Mouse (Mus musculus): ENCODE measurements at regions not wholly inside any gene's neighbourhood (a gene's known extent, or its start where the extent isn't known, plus 50 kb on each side); places are given as distances from the start of the nearest gene placed in this dataset.

DNA sequence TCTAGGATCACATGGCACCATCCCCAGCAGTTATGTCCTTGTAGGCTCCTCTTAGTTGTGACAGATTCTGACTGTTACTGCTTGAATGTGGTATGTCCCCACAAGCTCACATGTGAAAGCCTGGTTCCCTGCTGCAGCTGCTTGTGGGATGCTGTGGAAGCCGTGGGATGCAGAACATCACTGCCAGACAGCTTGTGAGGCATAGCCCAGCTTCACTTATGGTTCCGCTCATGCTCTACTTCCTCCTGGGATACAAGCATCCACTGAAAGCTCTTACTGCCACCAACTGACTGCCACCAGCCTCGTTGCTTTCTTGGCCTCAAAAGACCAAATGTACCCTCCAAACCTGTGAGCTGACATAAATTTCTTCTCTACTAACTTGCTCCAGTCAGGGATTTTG, 167.7 kb upstream of the Ccdc122 start:
- no peak for DNase-seq (ENCODE audit: low spot score in 2 of 2)

DNA sequence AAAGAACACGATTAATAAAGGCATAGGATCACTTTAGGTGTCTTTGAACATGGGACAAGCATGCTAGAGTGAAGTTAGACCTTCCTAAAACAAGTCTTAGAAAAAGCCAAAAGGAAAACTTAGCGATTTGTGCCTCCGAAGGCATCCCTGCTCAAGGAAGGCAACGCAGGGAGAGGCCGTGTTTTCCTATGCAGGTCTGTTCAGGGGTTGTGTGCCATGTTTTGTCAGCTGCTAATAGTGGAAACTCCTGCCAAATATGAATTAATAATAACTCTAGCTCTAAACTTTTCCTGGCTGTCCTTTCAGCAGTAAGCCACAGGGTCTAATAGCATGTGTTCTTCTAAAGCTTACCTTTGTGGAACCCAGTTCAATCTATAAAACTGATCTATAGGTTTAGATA, 168.4 kb upstream of the Ccdc122 start:
- DNase-seq (ENCODE audit: low spot score in 2 of 2): no peak

DNA sequence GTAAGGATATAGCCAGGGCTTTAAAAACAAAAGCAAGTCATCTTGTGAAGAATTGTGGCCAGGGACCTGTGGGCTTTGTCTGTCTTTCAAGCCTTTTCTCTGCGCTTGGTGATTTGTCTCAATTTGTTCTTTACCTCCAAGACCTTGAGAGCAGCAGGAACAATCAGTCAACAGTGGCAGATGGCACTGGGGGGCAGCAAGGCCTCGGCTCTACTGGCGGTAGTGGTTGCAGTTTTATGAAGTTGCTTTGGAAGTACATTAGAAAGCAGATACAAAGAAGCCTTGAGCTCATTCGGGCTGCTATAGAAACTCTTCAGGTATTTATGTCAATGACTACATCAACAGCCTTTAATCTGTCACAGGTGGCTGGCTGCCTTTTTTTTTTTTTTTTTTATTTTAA, 171.9 kb upstream of the Ccdc122 start:
- no peak for DNase-seq (ENCODE audit: low spot score in 2 of 2)

DNA sequence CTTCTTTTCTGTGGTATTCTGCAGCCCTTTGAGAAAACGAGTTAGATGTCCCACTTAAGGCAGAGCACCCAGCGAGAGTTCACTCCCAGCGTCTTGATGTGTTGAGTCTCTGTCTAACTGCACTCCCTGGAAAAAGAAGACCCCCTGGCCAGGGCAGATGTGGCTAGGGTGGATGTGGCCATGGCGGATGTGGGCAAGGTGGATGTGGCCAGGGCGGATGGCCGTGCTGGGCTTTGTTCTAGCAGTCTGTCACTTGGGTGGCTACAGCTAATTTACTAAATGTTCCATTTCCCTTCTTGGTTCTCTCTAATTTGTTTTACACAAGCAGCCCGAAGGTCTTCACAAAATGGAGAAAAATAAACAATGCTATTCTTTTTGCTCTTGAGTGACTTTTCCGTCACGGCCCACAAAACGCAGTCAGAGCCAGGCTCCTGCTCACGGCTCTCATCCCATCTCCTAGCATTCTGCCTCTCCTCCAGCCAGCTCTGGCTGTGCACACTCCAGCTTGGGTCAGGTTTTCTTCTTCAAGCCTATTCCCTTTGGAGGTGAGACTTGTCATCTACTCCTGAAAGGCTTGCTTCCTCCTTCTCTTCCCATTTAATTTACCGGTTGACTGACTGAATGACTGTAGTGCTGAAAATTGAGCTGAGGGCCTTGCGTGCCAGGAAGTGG, 173.4 kb upstream of the Ccdc122 start:
- no peak for DNase-seq (ENCODE audit: low spot score in 2 of 2)

DNA sequence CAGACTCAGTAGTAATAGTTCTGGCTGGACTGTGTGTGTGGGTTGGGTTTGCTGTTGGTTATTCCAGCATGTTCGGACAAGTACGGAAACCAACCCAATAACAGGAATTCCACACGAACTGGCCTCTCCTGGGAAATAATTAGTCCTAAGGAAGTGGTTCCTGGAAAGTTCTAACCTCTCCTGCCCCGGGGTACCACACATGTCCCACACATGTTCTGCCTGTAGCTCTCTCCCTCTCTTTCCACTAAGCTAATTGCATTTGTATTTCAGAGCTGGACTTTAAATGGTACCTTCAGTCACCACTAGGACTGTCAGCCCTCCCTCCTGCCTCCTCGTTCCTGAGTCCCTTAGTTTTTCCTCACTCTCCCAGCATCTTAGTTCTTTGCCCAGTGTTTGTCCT, 178.2 kb upstream of the Ccdc122 start:
- DNase-seq (ENCODE audit: low spot score in 2 of 2): no peak

DNA sequence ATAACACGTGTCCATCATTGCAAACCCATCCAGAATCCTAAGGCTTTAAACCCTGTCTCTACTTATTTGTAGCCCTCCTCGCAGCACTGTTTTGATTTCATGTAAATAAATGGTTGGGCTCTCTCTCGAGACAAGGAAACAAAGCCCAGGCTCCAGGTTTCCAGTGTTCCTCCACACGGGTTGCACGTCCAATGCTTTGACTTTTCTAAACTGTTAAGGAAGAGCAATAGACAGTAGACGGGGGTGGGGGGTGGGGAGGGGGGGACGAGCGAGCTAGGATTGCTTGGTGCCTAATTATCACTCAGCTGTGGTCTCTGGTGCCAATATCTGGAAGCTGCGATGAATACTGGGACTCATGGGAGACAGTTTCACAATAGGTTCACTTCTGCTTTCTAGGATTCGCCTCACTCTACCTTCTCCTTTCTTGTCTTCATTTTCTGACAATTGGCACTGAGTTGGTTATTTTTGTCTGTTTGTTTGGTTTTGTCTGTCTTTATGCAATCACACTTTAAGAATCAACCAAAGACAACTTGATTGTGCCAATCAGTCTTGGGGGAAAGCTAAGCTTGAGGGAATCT, 179.3 kb upstream of the Ccdc122 start:
- DNase-seq (ENCODE audit: low spot score in 2 of 2): no peak

DNA sequence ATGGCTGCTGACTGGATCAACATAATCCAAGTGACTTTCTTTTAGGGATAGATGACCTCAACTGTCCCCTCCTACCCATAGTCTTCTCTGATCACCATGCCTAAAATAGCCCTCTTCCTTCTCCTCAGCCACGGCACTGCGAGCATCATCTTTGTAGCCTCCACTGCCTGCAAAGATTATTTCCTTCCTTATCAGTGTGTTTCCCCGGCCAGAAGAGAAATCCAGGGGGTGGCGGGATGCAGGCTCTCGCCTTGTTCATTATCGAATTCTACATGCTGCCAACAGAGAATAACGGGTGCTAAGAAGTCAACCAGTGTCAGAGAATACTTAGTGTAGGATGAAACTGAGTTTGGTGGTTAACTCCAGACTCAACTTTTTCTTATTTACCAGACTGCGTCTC, 180.0 kb upstream of the Ccdc122 start:
- DNase-seq (ENCODE audit: low spot score in 2 of 2): no peak

DNA sequence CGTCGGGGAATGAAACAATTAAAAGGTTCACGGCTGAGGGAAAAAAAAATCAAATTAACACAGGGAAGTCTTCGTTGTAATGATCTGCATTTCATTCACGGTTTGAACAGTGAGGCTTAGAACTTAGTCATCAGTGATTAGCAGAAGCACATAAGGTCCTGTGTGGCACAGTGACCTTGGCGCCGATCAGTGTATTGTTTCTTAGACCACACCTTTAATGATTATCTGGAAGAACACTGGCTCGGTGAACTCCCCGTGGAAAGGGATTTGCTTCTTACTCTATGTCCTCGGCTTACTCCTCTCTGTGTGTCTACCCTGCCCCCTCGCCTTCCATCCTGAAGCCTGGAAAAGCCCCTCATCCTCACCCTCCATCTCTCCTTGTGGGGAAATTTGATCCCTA, 181.6 kb upstream of the Ccdc122 start:
- DNase-seq (ENCODE audit: low spot score in 2 of 2): no peak

DNA sequence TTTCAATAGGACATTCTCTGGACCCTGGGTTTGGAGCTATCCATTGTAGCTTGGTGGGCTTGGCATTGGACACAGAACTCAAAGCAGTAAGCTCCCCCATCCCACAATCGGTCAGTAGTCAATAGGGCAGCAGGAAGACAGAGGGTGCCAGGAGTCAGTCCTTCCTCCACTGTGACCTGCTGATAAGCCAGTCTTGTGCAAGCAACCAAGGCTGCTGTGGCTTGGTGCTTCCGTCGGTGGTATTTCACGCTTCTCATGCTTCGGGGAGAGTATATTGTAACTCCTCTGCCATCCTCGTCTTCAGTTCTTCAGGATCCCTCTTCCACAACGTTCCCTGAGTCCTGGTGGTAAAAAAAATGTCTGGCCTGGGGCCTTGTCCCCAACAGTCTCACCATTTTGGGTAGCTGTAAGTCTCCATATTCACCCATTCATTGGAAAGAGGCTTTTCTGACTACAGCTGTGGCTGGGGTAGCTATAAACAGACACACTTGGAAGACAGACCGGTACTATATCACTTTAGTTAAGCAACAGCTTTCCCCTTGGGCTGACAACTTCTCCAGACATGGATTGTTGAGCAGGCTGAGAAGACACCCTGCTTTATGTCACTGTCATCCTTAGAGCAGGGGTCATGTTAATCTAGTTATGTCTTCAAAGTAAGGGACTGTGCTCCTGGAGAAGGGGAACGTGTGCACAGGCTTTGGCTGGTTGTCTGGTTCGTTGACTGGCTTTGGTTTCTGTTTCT, 184.9 kb upstream of the Ccdc122 start:
- no peak for DNase-seq (ENCODE audit: low spot score in 2 of 2)

DNA sequence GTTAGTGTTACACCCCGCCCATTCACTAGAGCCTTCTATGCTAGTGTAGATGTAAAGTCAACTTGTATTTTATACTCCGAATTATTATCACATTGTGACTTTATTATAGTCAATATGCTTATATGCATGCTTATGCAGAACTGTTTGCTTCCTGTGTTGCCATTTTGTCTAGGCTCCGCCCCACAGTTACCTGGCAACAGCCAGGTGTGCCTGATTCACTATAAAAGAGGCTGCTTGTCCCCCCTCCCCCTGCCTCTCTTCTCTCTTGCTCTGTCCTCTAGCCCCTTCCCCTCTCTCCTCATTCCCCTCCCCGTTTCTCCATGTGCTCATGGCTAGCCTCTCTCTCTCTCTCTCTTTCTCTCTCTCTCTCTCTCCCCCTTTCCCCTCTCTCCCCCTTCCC, 185.9 kb upstream of the Ccdc122 start:
- no peak for DNase-seq (ENCODE audit: low spot score in 2 of 2)

DNA sequence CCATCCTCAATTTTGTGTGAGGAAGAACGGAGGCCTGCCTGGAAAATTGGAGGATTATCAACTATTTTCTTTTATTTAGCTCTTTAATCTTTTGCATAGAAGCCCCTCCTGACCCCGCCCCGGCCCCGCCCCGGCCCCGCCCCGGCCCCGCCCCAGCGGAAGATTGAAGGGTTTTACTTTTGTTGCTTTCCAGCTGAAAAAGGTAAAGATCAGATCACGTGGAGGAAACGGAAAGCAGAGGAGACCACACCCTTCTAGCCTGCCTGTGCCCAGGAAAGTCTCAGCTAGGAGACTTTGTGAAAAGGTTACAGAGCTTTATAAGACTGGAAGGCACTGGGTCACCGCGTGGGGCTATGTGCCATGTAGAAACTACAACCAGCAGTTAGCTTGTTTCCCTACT, 186.5 kb upstream of the Ccdc122 start:
- DNase-seq (ENCODE audit: low spot score in 2 of 2): no peak

DNA sequence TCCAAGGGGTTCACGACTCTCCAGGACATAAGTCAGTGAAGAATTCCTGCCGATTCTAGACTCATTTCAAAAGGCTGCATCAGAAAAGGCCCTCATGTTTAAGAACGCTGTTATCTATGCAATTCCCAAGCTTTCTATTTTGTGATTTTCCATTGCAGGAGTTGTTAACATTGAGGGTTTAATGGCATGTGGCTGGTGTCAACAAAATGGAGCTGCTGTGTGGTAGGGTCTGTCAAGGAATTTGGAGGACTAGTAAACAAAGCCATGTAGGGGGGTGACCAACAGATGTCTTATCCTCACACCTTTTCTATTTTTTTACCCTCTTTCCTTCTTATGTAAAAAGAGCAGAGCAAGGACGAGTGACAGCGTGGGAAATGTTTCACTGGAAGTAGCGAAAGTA, 186.9 kb upstream of the Ccdc122 start:
- DNase-seq (ENCODE audit: low spot score in 2 of 2): no peak

DNA sequence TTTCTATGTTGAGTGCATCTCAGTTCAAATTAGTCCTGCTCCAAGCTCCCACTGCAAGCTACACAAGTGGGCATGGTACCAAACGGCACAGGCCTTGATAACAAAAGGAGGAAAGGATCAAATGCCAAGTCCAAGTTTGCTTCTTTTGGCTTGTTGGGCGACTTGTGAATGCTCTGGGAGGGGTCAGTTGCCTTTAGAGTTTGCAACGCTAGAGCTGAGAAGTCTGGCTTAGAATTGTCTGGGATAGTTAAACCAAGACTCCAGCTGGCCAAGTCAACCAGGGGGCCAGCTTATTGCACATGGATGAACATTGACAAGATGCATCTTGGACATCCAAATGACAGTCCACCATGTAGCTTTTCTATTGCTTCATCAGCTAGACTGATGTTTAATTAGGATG, 187.5 kb upstream of the Ccdc122 start:
- no peak for DNase-seq (ENCODE audit: low spot score in 2 of 2)

DNA sequence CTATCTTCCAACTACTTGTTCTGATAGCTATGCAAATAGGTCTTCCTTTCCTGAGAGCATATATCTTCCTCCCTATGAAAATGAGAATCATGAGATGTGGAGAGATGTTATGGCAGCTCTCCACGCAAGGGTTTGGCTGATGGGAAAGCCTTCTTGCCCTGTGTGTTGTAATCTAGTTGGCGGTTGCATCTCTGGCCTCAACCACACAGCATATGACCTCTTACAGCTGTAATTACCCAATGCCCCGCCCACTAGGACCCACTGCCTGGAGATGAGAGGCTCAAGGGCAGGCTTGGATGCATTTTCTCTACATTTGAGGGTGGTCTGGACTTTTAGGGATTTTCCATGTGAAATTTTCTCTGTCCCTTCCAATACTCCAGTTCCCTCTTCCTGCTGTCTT, 190.9 kb upstream of the Ccdc122 start:
- no peak for DNase-seq (ENCODE audit: low spot score in 2 of 2)

DNA sequence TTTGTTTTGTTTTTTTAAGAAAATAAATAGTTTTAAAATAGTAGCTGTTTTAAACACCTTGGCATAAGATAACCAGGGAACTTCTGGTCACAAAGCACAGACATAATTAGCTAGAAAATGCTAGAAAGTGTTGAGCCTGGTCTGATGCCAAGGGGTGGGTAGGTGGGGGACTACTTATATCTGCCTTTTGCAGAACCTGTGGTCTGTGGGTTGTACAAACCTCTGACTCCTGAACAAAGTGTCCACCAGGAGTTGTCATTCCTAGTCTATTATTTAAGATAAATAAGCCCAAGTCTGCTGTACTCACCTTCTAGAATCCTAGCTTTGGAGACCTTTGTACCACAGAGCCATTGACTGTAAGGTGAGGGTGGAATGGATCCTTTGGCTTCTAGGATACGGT, 191.9 kb upstream of the Ccdc122 start:
- no peak for DNase-seq (ENCODE audit: low spot score in 2 of 2)

DNA sequence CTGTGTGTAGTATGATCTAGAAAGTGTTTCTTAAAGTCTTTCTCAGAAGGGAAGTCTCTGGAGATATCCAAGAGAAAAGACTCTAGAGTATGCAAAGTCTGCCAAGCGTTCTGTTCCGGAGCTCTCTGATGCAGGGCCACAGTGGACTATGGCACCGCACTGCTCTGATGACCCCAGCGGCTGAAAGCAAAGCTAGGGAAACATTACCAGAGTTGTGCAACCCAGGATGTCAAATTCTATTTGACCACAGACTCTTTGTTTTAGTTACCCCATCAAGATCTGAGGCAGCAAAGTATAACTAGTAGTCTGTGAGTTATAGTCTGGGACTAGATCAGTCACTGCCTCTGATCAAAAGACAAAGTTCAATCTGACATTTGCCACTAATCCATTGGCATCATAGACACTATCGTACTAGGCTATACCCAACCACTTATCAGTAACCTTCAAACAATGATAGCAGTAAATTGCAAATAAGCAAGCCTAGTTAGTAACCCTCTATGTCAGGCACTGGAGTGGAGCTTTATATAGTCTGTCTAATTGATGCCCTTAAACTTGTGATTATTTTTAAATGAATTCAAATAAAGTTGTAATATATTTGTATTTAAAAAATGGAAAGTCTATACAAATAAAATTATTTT, 198.9 kb upstream of the Ccdc122 start:
- no peak for DNase-seq (ENCODE audit: low spot score in 2 of 2)

DNA sequence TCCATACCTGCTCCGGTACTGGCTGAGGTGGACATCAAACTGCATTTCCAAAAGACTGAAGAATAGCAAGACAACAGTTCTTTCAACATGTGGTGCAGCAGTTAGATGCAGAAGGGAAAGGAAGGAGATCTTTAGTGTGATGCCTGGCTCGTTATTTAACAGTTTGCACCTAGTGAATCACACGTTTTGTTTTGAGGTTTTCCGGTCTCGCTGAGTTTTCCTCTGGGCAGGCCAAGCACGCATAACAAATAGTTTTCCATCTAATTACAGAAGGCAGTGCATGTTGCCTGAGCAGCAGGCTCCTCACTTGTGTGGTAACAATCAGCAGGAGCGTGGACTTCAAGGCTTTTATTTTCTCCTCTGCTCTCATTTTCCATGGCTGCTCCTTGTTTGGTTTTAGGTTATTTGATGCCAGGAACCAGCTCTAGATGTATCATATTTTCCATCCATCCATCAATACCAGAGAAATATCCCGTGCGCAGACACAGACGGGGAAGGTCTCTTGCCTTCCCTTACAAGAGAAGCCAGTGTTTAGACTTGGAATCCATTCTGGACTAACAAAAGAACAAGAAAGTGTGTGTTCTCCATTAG, 199.6 kb upstream of the Ccdc122 start:
- DNase-seq (ENCODE audit: low spot score in 2 of 2): no peak

DNA sequence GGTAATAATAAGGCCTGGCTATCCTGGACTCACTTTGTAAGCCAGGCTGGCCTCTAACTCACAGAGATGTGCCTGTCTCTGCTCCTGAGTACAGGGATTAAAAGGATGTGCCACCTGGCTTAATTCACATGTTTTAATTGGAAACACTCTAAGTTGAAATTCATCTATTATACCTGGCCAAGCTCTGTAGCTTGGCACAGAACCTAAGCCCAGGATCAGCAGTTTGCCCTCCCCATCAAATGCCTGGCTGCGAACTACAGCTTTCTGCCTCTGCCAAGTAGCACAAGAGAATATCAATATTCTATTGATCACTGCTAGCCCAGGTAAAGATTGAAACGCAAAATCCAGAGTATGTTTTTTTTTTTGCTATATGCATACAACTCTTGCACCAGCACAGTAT, 200.3 kb upstream of the Ccdc122 start:
- no peak for DNase-seq (ENCODE audit: low spot score in 2 of 2)

DNA sequence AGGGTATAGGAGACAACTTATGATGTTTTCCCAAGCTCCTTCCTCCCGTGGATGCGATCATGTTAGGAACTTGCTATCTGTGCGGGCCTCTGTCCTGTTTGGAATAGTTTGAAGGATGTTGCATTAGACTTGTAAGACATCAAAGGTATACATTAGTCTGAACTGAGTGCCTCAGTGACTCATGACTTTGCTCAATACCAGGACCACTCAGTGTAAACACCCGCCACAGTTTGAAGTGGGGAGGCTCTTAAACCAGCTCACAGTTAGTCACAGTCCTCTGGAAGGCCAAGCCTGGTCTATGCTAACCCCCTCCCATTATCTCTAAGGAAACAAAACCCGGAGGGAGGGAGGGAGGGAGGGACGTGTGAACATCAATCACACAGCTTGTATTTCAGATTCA, 202.5 kb upstream of the Ccdc122 start:
- DNase-seq (ENCODE audit: low spot score in 2 of 2): no peak

DNA sequence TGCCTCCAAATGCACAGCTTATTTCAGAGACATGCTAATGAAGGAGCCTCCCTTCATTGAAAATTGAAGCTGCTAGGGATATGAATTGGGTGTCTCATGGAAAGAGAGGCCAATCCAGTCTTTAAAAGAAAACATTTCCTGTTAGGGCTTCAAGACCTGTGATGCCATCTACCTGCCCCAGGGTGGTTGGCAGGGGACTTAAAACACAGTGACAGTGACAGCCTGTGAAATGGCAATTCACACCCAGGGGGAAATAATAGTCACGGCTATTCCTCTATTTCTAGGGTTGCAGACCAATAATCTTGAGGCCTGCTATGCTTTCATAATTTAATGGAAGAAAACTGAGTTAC, 207.4 kb upstream of the Ccdc122 start:
- no peak for DNase-seq (ENCODE audit: low spot score in 2 of 2)

DNA sequence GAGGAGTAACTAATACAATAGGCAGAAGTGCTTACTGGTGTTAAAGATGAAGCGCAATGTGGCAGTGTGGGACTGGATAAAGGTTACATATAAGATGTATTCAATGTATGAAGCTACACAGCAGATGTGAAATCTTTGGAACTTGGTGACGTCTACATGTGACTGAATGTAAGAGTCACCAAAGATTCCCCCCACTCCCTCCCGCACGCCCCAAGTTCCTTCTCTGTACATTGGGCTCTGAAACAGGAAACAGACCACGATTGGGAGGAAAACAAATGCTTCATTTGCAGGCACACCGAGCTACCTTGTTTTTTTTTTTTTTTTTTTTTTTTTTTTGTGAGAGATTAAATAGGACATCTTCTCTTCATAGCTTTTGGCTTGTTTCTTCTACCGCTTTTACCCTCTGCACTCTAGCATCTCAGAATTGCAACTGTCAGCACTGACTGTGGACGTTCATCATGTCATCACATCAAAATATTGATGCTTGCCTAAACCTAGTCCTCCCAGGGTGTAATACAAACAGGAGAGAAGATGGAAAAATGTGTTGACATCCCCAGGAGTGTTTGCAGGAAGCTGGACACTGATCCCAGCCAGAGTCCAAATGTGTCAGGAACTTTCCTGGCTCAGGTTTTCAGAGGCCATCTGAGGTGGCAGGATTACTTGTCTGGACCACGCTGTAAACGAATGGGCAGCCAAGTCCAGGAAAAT, 208.0 kb upstream of the Ccdc122 start:
- no peak for DNase-seq (ENCODE audit: low spot score in 2 of 2)

DNA sequence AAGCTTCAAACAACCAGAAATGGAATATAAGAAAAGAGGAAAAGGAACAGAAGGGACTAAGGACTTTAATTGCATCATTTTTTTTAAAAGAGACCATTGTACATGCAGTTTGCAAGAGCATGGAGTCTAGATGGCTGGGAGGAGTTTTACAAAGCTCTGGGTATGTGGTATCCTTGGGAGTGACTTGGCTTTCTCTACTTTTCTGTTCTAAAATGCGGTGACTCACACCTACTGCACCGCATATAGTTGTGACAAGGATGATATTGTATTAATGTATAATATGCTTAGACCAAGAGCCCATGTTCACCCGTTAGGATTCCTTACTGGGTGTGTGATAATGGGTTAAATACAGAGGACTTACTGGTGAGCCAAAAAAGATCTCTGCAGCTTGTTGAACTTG, 212.5 kb upstream of the Ccdc122 start:
- no peak for DNase-seq (ENCODE audit: low spot score in 2 of 2)
